Mouse (Mus musculus): Measurements from ENCODE around the gene Spdl1. TPM values are rescaled to one million over a fixed set of nuclear protein-coding genes. Genes with fewer than 3 reads are reported as not detected.

The Spdl1 gene
- polyA plus RNA-seq, 1 experiment from 2014 or later = 26.3 TPM

DNA sequence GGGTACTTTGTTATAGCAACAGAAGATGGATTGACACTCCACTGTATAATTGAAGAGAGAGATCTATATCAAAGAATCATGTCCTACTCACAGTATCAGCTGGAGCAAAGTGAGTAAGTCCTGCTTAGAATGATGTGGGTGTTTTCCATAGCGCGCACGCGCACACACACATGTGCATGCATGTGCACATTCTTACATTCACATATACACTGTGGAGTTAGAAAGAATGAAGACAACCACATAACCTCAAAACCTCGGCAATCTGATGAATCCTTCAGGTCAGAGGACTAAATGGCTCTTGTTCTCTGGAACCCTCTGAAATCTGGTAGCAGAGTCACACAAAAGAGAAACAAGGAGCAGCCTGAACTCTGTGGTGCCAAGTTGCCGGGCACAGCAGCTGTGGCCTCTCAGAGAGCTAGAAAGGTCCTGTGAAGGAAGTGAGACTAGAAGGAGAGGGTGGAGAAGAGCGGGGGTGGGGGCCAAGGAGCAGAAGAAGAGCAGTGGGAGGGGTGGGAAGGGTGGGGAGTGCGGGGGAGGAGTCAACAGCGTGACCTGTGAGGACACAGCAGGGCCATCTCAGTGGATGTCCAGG lies 60.0 kb downstream of the Spdl1 start:
- Histone ChIP-seq H3K9me3 (ENCODE audit: control insufficient read depth, low read length) (no peaks in the 10 kb centered on the region), H3K4me2 (ENCODE audit: low read depth) (no peak overlapping the region), H3K9ac (ENCODE audit: low read length) (no peak overlapping the region), H3K4me1 (ENCODE audit: control insufficient read depth, insufficient read depth, low read length) (no peaks in the 10 kb centered on the region), H3K27me3 (ENCODE audit: control insufficient read depth, insufficient read depth, low read length) (no peaks in the 10 kb centered on the region), H3K36me3 (ENCODE audit: control insufficient read depth, insufficient read depth, low read length) (no peaks in the 10 kb centered on the region), H3K27ac (ENCODE audit: low read depth, low read length) (no peak overlapping the region), H3K4me3 (ENCODE audit: low read depth, low read length) (no peak overlapping the region)
- DNase-seq (ENCODE audit: low spot score) = no peak
- 91% methylated on average over 9 of the region's 9 CpGs for WGBS
- ATAC-seq (ENCODE audit: insufficient read depth, low FRiP score, low TSS enrichment) = no peak

DNA sequence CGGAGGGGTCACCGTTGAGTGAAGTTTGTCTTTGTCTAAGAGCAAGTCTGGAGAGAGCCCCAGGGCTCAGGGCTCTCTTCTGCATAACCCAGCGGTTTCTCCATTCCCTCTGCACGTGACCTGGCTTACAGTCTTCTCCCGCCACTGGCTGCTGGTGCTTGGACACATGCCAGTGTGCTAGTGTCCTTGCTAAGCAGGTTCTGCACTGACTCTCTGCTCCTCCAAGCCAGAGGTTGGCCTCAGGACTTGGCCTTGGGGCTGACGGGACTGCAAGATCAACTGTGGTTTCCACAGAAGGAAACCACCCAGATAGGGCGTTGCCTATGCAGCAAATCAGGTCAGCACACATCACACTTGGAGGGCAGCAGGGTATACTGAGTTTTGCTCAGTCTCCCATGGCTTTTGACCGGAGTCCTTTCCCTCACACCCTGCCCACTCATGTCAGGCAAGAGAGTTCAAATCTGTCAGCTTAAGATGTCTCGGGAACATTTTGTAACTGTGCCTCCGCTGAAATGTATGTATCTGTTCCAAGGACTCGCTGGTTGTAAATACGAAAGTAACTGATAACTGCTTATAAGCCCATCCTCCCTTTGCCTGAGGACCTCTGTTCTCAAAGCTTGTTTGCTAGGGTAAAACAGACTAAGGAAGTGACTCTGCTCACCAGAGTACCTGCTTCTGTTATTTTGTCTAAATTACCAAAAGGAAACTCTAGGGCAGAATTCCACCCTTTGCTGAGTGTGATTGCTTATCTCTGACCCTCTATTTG lies 62.0 kb downstream of the Spdl1 start:
- H3K9me3 ChIP-seq (ENCODE audit: control insufficient read depth, low read length) = no peaks in the 10 kb centered on the region
- no peak overlapping the region for H3K27ac ChIP-seq (ENCODE audit: low read depth, low read length)
- H3K36me3 ChIP-seq (ENCODE audit: control insufficient read depth, insufficient read depth, low read length) = no peaks in the 10 kb centered on the region
- no peak overlapping the region for H3K4me3 ChIP-seq (ENCODE audit: low read depth, low read length)
- no peaks in the 10 kb centered on the region for H3K27me3 ChIP-seq (ENCODE audit: control insufficient read depth, insufficient read depth, low read length)
- DNase-seq (ENCODE audit: low spot score) (no peak), ATAC-seq (ENCODE audit: insufficient read depth, low FRiP score, low TSS enrichment) (no peak)
- no peak overlapping the region for H3K9ac ChIP-seq (ENCODE audit: low read length)
- 73% methylated on average over 12 of the region's 12 CpGs for WGBS
- H3K4me2 ChIP-seq (ENCODE audit: low read depth) = no peak overlapping the region
- H3K4me1 ChIP-seq (ENCODE audit: control insufficient read depth, insufficient read depth, low read length) = no peaks in the 10 kb centered on the region

DNA sequence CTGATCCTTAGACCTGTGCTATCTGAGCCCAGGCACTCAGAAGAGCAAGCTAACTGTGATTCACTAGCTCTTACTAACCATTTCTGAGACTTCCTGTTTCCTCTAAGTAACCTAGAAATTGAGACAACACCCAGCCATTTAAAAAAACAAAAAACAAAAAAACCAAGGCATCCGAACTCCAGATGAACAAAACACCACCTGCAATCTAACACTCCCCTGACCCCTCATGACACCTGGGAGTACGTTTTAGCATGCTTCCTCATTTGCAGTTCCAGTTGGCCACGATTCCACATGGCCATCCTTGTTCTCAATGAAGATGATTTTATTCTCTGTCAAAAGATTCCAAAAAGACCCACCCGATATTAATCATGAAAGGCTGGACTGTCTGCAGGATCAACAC lies 62.8 kb downstream of the Spdl1 start:
- no peaks in the 10 kb centered on the region for H3K27me3 ChIP-seq (ENCODE audit: control insufficient read depth, insufficient read depth, low read length)
- no peaks in the 10 kb centered on the region for H3K9me3 ChIP-seq (ENCODE audit: control insufficient read depth, low read length)
- ATAC-seq (ENCODE audit: insufficient read depth, low FRiP score, low TSS enrichment) (no peak), DNase-seq (ENCODE audit: low spot score) (no peak)
- H3K27ac ChIP-seq (ENCODE audit: low read depth, low read length) = no peak overlapping the region
- no peaks in the 10 kb centered on the region for H3K4me1 ChIP-seq (ENCODE audit: control insufficient read depth, insufficient read depth, low read length)
- no peak overlapping the region for H3K4me2 ChIP-seq (ENCODE audit: low read depth)
- 64% methylated on average over 4 of the region's 4 CpGs for WGBS
- H3K36me3 ChIP-seq (ENCODE audit: control insufficient read depth, insufficient read depth, low read length) = no peaks in the 10 kb centered on the region
- no peak overlapping the region for H3K9ac ChIP-seq (ENCODE audit: low read length)
- H3K4me3 ChIP-seq (ENCODE audit: low read depth, low read length) = no peak overlapping the region

DNA sequence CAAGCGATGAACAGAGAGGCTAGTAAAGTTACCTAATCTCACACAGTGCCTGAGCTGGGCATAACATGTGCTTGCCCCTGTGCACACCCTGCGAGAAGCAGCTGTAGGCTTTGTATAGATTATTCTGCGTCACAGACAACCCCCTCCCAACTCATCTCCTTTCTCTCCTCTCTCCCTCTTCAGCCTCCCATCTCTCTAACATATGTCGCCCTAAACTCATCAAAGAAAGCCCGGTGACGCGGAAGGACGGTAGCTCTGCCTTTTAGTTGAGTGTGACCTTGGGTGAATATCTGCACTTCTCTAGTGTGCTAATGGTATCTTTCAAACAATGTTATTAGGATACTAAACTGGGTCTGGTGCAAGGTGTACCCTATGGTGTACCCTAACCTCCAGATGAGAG lies 63.5 kb downstream of the Spdl1 start:
- no peaks in the 10 kb centered on the region for H3K4me1 ChIP-seq (ENCODE audit: control insufficient read depth, insufficient read depth, low read length)
- no peak for ATAC-seq (ENCODE audit: insufficient read depth, low FRiP score, low TSS enrichment)
- no peak for DNase-seq (ENCODE audit: low spot score)
- 81% methylated on average over 8 of the region's 8 CpGs for WGBS
- H3K27me3 ChIP-seq (ENCODE audit: control insufficient read depth, insufficient read depth, low read length) = no peaks in the 10 kb centered on the region
- no peak overlapping the region for H3K9ac ChIP-seq (ENCODE audit: low read length)
- no peak overlapping the region for H3K4me3 ChIP-seq (ENCODE audit: low read depth, low read length)
- no peaks in the 10 kb centered on the region for H3K36me3 ChIP-seq (ENCODE audit: control insufficient read depth, insufficient read depth, low read length)
- no peak overlapping the region for H3K4me2 ChIP-seq (ENCODE audit: low read depth)
- H3K27ac ChIP-seq (ENCODE audit: low read depth, low read length) = no peak overlapping the region
- no peaks in the 10 kb centered on the region for H3K9me3 ChIP-seq (ENCODE audit: control insufficient read depth, low read length)

DNA sequence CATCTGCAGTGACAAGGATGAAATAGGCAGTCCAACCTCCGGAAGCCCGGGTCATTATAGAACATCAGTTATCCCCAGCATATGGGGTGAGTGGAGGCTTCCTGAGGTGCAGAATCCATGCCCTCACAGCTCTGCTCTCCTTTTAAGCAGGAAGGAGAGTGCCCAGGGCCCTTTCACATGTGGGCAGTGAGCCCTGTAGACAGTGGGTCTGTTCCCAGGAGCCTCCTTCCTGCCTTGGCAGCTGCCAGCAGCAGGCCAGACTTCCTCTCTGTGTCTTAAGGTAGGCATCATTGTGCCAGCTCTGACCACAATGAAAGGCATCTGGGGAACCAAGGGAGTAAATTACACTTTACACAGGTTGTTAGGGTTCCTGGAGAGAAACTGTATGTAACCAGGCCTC lies 64.0 kb downstream of the Spdl1 start:
- H3K4me3 ChIP-seq (ENCODE audit: low read depth, low read length) = no peak overlapping the region
- H3K27me3 ChIP-seq (ENCODE audit: control insufficient read depth, insufficient read depth, low read length) = no peaks in the 10 kb centered on the region
- H3K4me2 ChIP-seq (ENCODE audit: low read depth) = no peak overlapping the region
- H3K36me3 ChIP-seq (ENCODE audit: control insufficient read depth, insufficient read depth, low read length) = no peaks in the 10 kb centered on the region
- no peak for DNase-seq (ENCODE audit: low spot score)
- no peaks in the 10 kb centered on the region for H3K4me1 ChIP-seq (ENCODE audit: control insufficient read depth, insufficient read depth, low read length)
- ATAC-seq (ENCODE audit: insufficient read depth, low FRiP score, low TSS enrichment) = no peak
- no peak overlapping the region for H3K27ac ChIP-seq (ENCODE audit: low read depth, low read length)
- no peak overlapping the region for H3K9ac ChIP-seq (ENCODE audit: low read length)
- H3K9me3 ChIP-seq (ENCODE audit: control insufficient read depth, low read length) = no peaks in the 10 kb centered on the region
- WGBS = 73% methylated on average over 2 of the region's 2 CpGs

DNA sequence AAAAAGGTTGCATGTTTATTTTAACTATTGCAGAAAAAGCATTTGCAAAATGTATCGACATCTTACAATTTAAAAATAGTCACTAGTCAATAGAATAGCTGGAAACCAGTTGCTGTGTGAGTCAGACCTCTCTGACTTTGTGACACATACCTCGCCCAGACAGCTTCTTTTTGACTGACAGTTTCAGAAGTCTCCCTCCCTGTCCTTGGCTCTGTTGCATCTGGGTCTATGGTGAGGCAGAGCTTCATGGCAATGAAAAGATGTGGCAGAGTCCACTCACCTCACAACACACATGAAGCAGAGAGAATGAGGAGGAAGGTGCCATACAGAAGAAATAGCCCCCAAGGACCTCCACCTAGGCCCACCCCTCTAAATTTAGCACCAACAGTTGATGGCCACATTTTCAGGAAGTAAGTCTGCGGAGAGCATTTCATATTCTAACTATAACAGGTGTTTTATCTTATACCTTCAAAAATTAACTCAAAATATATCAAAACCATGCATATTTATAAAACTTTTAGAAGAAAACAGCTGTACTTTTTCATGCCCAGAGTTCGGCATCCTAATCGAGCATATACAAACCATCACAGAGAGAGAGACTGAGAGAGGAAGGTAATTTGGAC lies 69.6 kb downstream of the Spdl1 start:
- ATAC-seq (ENCODE audit: insufficient read depth, low FRiP score, low TSS enrichment) (no peak), DNase-seq (ENCODE audit: low spot score) (no peak)
- no peak overlapping the region for H3K4me2 ChIP-seq (ENCODE audit: low read depth)
- WGBS = 86% methylated on average over 5 of the region's 5 CpGs
- H3K9ac ChIP-seq (ENCODE audit: low read length) = no peak overlapping the region
- H3K4me1 ChIP-seq (ENCODE audit: control insufficient read depth, insufficient read depth, low read length) = no peaks in the 10 kb centered on the region
- H3K27me3 ChIP-seq (ENCODE audit: control insufficient read depth, insufficient read depth, low read length) = no peaks in the 10 kb centered on the region
- no peaks in the 10 kb centered on the region for H3K9me3 ChIP-seq (ENCODE audit: control insufficient read depth, low read length)
- no peak overlapping the region for H3K4me3 ChIP-seq (ENCODE audit: low read depth, low read length)
- H3K27ac ChIP-seq (ENCODE audit: low read depth, low read length) = no peak overlapping the region
- no peaks in the 10 kb centered on the region for H3K36me3 ChIP-seq (ENCODE audit: control insufficient read depth, insufficient read depth, low read length)

DNA sequence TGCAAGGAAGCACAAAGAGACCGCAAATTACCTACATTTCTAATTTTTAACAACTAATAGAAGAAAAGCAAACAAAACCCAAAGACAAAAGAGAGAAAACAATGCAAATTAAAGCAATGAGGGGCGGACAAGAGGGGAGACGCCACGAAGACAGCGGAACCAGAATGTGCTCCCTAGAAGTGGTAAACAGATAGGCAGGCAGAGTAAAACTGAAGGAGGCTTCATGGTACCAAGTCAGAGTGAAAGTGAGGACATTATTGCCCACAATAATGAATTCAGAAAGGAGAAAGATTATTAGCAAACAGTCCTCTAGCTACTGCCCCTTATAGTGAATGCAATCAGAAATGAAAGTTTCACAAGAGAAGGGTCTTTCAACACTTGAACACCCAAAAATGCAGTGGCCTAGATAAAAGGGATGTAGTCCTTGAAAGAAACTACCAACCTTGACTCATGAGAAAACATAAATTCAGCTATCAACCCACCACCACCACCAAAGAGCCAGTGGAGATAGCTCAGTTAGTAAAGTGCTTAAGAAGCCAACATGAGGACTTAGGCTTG lies 70.8 kb downstream of the Spdl1 start:
- Histone ChIP-seq H3K9me3 (ENCODE audit: control insufficient read depth, low read length) (no peaks in the 10 kb centered on the region), H3K4me2 (ENCODE audit: low read depth) (no peak overlapping the region), H3K4me1 (ENCODE audit: control insufficient read depth, insufficient read depth, low read length) (no peaks in the 10 kb centered on the region), H3K4me3 (ENCODE audit: low read depth, low read length) (no peak overlapping the region), H3K27me3 (ENCODE audit: control insufficient read depth, insufficient read depth, low read length) (no peaks in the 10 kb centered on the region), H3K27ac (ENCODE audit: low read depth, low read length) (no peak overlapping the region), H3K36me3 (ENCODE audit: control insufficient read depth, insufficient read depth, low read length) (no peaks in the 10 kb centered on the region), H3K9ac (ENCODE audit: low read length) (no peak overlapping the region)
- ATAC-seq (ENCODE audit: insufficient read depth, low FRiP score, low TSS enrichment) = no peak
- no peak for DNase-seq (ENCODE audit: low spot score)
- WGBS = 88% methylated on average over 5 of the region's 5 CpGs

DNA sequence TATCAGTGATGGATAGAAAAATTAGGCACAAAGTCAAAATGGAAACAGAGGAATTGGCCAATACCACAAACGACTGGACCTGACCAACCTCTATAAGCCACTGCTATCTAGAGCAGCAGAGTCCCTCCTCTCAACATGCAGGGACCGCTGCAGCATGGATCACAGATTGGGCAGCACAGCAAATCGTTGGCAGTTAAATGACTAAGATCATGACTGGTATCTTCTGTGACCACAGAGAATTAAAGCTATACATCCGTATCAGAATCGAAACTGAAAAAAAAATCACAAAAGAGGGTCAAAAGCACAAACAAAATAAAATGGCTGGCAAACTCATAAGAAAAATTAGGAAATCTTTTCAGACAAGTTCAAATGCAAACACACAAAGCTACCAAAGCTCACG lies 71.3 kb downstream of the Spdl1 start:
- no peaks in the 10 kb centered on the region for H3K9me3 ChIP-seq (ENCODE audit: control insufficient read depth, low read length)
- H3K4me2 ChIP-seq (ENCODE audit: low read depth) = no peak overlapping the region
- no peaks in the 10 kb centered on the region for H3K27me3 ChIP-seq (ENCODE audit: control insufficient read depth, insufficient read depth, low read length)
- no peaks in the 10 kb centered on the region for H3K36me3 ChIP-seq (ENCODE audit: control insufficient read depth, insufficient read depth, low read length)
- no peak overlapping the region for H3K27ac ChIP-seq (ENCODE audit: low read depth, low read length)
- WGBS = 87% methylated on average over 6 of the region's 6 CpGs
- DNase-seq (ENCODE audit: low spot score) = no peak
- no peak overlapping the region for H3K4me3 ChIP-seq (ENCODE audit: low read depth, low read length)
- no peaks in the 10 kb centered on the region for H3K4me1 ChIP-seq (ENCODE audit: control insufficient read depth, insufficient read depth, low read length)
- no peak for ATAC-seq (ENCODE audit: insufficient read depth, low FRiP score, low TSS enrichment)
- no peak overlapping the region for H3K9ac ChIP-seq (ENCODE audit: low read length)

DNA sequence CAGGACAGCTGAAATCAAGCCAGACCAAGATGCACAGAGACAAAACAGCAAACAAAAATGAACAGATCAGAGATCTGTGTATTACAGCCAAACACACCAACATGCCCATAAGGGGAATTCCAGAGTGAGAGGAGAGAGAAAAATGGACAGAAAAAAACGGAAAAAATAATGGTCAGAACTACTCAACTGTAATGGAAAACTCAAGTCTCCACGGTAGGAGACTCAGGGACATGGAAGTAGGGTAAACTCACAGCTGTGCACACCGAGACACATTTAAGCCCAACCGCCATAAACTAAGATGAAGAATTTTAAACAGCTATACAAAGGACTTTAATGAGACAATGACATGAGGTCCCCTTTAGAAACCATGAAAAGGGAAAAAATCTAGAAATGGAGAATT lies 73.9 kb downstream of the Spdl1 start:
- no peaks in the 10 kb centered on the region for H3K36me3 ChIP-seq (ENCODE audit: control insufficient read depth, insufficient read depth, low read length)
- no peaks in the 10 kb centered on the region for H3K27me3 ChIP-seq (ENCODE audit: control insufficient read depth, insufficient read depth, low read length)
- DNase-seq (ENCODE audit: low spot score) = no peak
- H3K9ac ChIP-seq (ENCODE audit: low read length) = no peak overlapping the region
- no peak for ATAC-seq (ENCODE audit: insufficient read depth, low FRiP score, low TSS enrichment)
- H3K4me1 ChIP-seq (ENCODE audit: control insufficient read depth, insufficient read depth, low read length) = no peaks in the 10 kb centered on the region
- H3K9me3 ChIP-seq (ENCODE audit: control insufficient read depth, low read length) = no peaks in the 10 kb centered on the region
- WGBS = 86% methylated on average over 4 of the region's 4 CpGs
- no peak overlapping the region for H3K27ac ChIP-seq (ENCODE audit: low read depth, low read length)
- H3K4me3 ChIP-seq (ENCODE audit: low read depth, low read length) = no peak overlapping the region
- no peak overlapping the region for H3K4me2 ChIP-seq (ENCODE audit: low read depth)

Measured in neural tube, embryonic 11.5 days (tissue).